Mouse (Mus musculus) CD4-positive, CD25-positive, alpha-beta regulatory T cell, adult 2 months (primary cell): ENCODE data around the gene Gm20896.
"Not testable (repeated sequence)": the region's sequence is repeated elsewhere in the genome, so short reads cannot be mapped to it uniquely, and the experiment has no call there.

Experiments
- DNase-seq: peaks from one replicate; pipeline ENCODE4 v3.0.0-alpha.2; 2012; ENCODE audit warnings: low read depth, low spot score

The Gm20896 gene

GRCm38 (mm10) chrY:35921426-35921825 is at the start of gene Gm20896:
Gene Gm20896, minus strand, starts transcription at chrY:35921526.
- DNase-seq = not testable (repeated sequence)
